Comparison of ENCODE assay signal across 8 mouse cellular contexts in genomic region chr4:53384761-53385160, GRCm38 (mm10). TPM values are rescaled to one million over a fixed set of nuclear protein-coding genes. Genes with fewer than 3 reads are reported as not detected.
DNase-seq lines count a peak whose midpoint lies in the region; ATAC-seq and TF ChIP-seq lines count a peak whose summit lies in the region.

No protein-coding gene starts in this region.

- TF ChIP-seq EP300 in heart, adult 2 months (IDR thresholded peaks at IDR 0.05; ENCODE audit: insufficient read depth, low read depth, low read length), result no peak

- H3K4me1 ChIP-seq in embryonic facial prominence, embryonic 13.5 days, result peaks cover 4% of the 10 kb centered on the region; the same call in 1 of the 2 replicates
- peaks cover 3% of the 10 kb centered on the region; the same call in 1 of the 2 replicates for H3K4me1 ChIP-seq in heart, adult 2 months (ENCODE audit: control insufficient read depth, insufficient read depth, low read length)
- no peaks in the 10 kb centered on the region; the same call in 1 of the 2 replicates for H3K4me1 ChIP-seq in kidney, adult 2 months (ENCODE audit: control insufficient read depth, insufficient read depth, low read length)
- H3K4me1 ChIP-seq in limb, embryonic 11.5 days (ENCODE audit: control insufficient read depth, insufficient read depth, low read length), result no peaks in the 10 kb centered on the region
- no peaks in the 10 kb centered on the region for H3K4me1 ChIP-seq in midbrain, embryonic 15.5 days
- H3K4me1 ChIP-seq in spleen, adult 2 months (ENCODE audit: control insufficient read depth, insufficient read depth, insufficient read length), result no peaks in the 10 kb centered on the region

- no peaks in the 10 kb centered on the region for H3K9me3 ChIP-seq in embryonic facial prominence, embryonic 13.5 days
- H3K9me3 ChIP-seq in limb, embryonic 11.5 days (ENCODE audit: control insufficient read depth, low read length), result no peaks in the 10 kb centered on the region
- H3K9me3 ChIP-seq in midbrain, embryonic 15.5 days, result no peaks in the 10 kb centered on the region

- H3K79me2 ChIP-seq in heart, adult 2 months (replicated peaks; ENCODE audit: control insufficient read depth, insufficient read depth, low read length), result no peaks in the 10 kb centered on the region

- TF ChIP-seq POLR2A in heart, adult 2 months (IDR thresholded peaks at IDR 0.05; ENCODE audit: insufficient read depth, low read depth, low read length), result no peak
- TF ChIP-seq POLR2A in kidney, adult 2 months (IDR thresholded peaks at IDR 0.05; ENCODE audit: low read depth, low read length), result no peak
- no peak for TF ChIP-seq POLR2A in spleen, adult 2 months (IDR thresholded peaks at IDR 0.05; ENCODE audit: low read depth, low read length)

- H3K27me3 ChIP-seq in embryonic facial prominence, embryonic 13.5 days, result no peaks in the 10 kb centered on the region
- H3K27me3 ChIP-seq in heart, adult 2 months (ENCODE audit: control insufficient read depth, insufficient read depth, low read length), result no peaks in the 10 kb centered on the region
- H3K27me3 ChIP-seq in kidney, adult 2 months (replicated peaks; ENCODE audit: control insufficient read depth, insufficient read depth, low read length), result no peaks in the 10 kb centered on the region
- H3K27me3 ChIP-seq in limb, embryonic 11.5 days (ENCODE audit: control insufficient read depth, insufficient read depth, low read length), result no peaks in the 10 kb centered on the region
- H3K27me3 ChIP-seq in midbrain, embryonic 15.5 days (replicated peaks), result no peaks in the 10 kb centered on the region
- no peaks in the 10 kb centered on the region for H3K27me3 ChIP-seq in spleen, adult 2 months (ENCODE audit: control insufficient read depth, insufficient read depth, low read length)

- H3K27ac ChIP-seq in embryonic facial prominence, embryonic 13.5 days, result no peak overlapping the region
- no peak overlapping the region for H3K27ac ChIP-seq in heart, adult 2 months
- no peak overlapping the region for H3K27ac ChIP-seq in kidney, adult 2 months (ENCODE audit: insufficient read depth, low read depth, low read length)
- no peak overlapping the region for H3K27ac ChIP-seq in limb, embryonic 11.5 days (replicated peaks; ENCODE audit: low read depth, low read length)
- H3K27ac ChIP-seq in midbrain, embryonic 15.5 days, result no peak overlapping the region
- H3K27ac ChIP-seq in spleen, adult 2 months (ENCODE audit: insufficient read depth, low read length), result no peak overlapping the region

- TF ChIP-seq CTCF in heart, adult 2 months (IDR thresholded peaks at IDR 0.05), result peak; percentile 91
- TF ChIP-seq CTCF in kidney, adult 2 months (conservative IDR thresholded peaks at IDR 0.05; ENCODE audit: insufficient read depth, insufficient read length, low read depth, low read length), result peak; percentile 73
- TF ChIP-seq CTCF in spleen, adult 2 months (IDR thresholded peaks at IDR 0.05; ENCODE audit: extremely low read depth, insufficient read depth, insufficient read length, insufficient replicate concordance), result peak; percentile 51; the same call in 1 of the 2 replicates

- 28% methylated on average over 6 of the region's 6 CpGs for WGBS in embryonic facial prominence, embryonic 13.5 days
- WGBS in heart, adult 2 months, result 6% methylated on average over 6 of the region's 6 CpGs
- WGBS in kidney, adult 2 months, result 4% methylated on average over 6 of the region's 6 CpGs
- WGBS in limb, embryonic 11.5 days, result 40% methylated on average over 6 of the region's 6 CpGs
- 35% methylated on average over 6 of the region's 6 CpGs for WGBS in midbrain, embryonic 15.5 days
- WGBS in spleen, adult 2 months, result 18% methylated on average over 6 of the region's 6 CpGs

- H3K36me3 ChIP-seq in embryonic facial prominence, embryonic 13.5 days, result no peaks in the 10 kb centered on the region
- H3K36me3 ChIP-seq in heart, adult 2 months (ENCODE audit: control insufficient read depth, insufficient read depth, low read length), result no peaks in the 10 kb centered on the region
- H3K36me3 ChIP-seq in kidney, adult 2 months (ENCODE audit: control insufficient read depth, insufficient read depth, low read length), result no peaks in the 10 kb centered on the region
- no peaks in the 10 kb centered on the region for H3K36me3 ChIP-seq in limb, embryonic 11.5 days (ENCODE audit: control insufficient read depth, insufficient read depth, low read length)
- no peaks in the 10 kb centered on the region for H3K36me3 ChIP-seq in midbrain, embryonic 15.5 days (replicated peaks)
- no peaks in the 10 kb centered on the region for H3K36me3 ChIP-seq in spleen, adult 2 months (ENCODE audit: control insufficient read depth, insufficient read depth, low read length)

- peak overlapping the region; percentile 39 for H3K4me2 ChIP-seq in embryonic facial prominence, embryonic 13.5 days
- no peak overlapping the region for H3K4me2 ChIP-seq in limb, embryonic 11.5 days (ENCODE audit: low read depth, severe bottlenecking)
- peak overlapping the region; percentile 17; the same call in 1 of the 2 replicates for H3K4me2 ChIP-seq in midbrain, embryonic 15.5 days

- ATAC-seq in embryonic facial prominence, embryonic 13.5 days (ENCODE audit: insufficient number of reproducible peaks, insufficient read depth, low FRiP score, low TSS enrichment, low read depth), result no peak
- no peak for ATAC-seq in limb, embryonic 11.5 days (ENCODE audit: insufficient number of reproducible peaks, low FRiP score, low TSS enrichment, low read depth)
- ATAC-seq in midbrain, embryonic 15.5 days (replicated peaks), result peak; percentile 50

- DNase-seq in 3134 (ENCODE audit: extremely low read depth, insufficient read length, low spot score), result peak; percentile 67
- DNase-seq in adrenal gland, postnatal 25 days, result peak; percentile 60
- peak; percentile 62 to 80 for DNase-seq in heart, adult 2 months
- peak; percentile 89 for DNase-seq in kidney, adult 2 months
- DNase-seq in limb, embryonic 11.5 days (ENCODE audit: low spot score), result peak; percentile 79
- DNase-seq in spleen, adult 2 months (ENCODE audit: low read depth in 1 of 2, low spot score in 2 of 2), result peak; percentile 59 to 69

- no peak overlapping the region for H3K9ac ChIP-seq in embryonic facial prominence, embryonic 13.5 days
- no peak overlapping the region for H3K9ac ChIP-seq in heart, adult 2 months (ENCODE audit: low read depth, low read length)
- H3K9ac ChIP-seq in limb, embryonic 11.5 days (ENCODE audit: low read length), result no peak overlapping the region
- no peak overlapping the region for H3K9ac ChIP-seq in midbrain, embryonic 15.5 days

- intact Hi-C loops in heart, adult 2 months (cut with DNase I), result loop anchor here (5.0 kb wide), 2 partner anchors 68 to 163 kb away; no protein-coding TSS in a partner anchor

- no peak overlapping the region for H3K4me3 ChIP-seq in embryonic facial prominence, embryonic 13.5 days
- H3K4me3 ChIP-seq in heart, adult 2 months, result no peak overlapping the region
- 0 out of 2 replicates have a peak overlapping the region, but pooled peaks have one; percentile 1 for H3K4me3 ChIP-seq in kidney, adult 2 months (ENCODE audit: insufficient read depth, low read depth, low read length)
- H3K4me3 ChIP-seq in limb, embryonic 11.5 days (ENCODE audit: low read depth, low read length), result no peak overlapping the region
- no peak overlapping the region for H3K4me3 ChIP-seq in midbrain, embryonic 15.5 days
- no peak overlapping the region for H3K4me3 ChIP-seq in spleen, adult 2 months (ENCODE audit: extremely low read depth, insufficient read depth, insufficient read length)

RNA-seq across cellular contexts. Expression of gene Slc44a1, which starts 55.5 kb away (rescaled TPM):
- total RNA-seq in adrenal gland, postnatal 25 days (2021), result 94.9 and 113 TPM in 2 replicates
- polyA plus RNA-seq in embryonic facial prominence, embryonic 13.5 days (2015; fragmentation: Nextera tagmentation; extraction: Ambion mirVana), result 37.3 and 44.6 TPM in 2 replicates
- 10 to 100 TPM; 26.4 to 32.3 TPM for total RNA-seq in heart, adult 2 months (2021)
- polyA plus RNA-seq in heart, adult 2 months (2012; rRNA removed), result 22.7 and 45.7 TPM in 2 replicates
- 26.5 and 27.1 TPM in 2 replicates for polyA plus RNA-seq in kidney, adult 2 months (2012; rRNA removed)
- 24.6 and 29.2 TPM in 2 replicates for polyA plus RNA-seq in limb, embryonic 11.5 days (2014; fragmentation: Nextera tagmentation; extraction: Ambion mirVana)
- 9.6 and 10.6 TPM in 2 replicates for polyA plus RNA-seq in midbrain, embryonic 15.5 days (2015; fragmentation: Nextera tagmentation; extraction: Ambion mirVana)
- polyA plus RNA-seq in spleen, adult 2 months (2012; rRNA removed), result 10.3 and 17.3 TPM in 2 replicates
